Mouse (Mus musculus) midbrain, postnatal 0 days (tissue): ENCODE measurements around the gene Rnaseh2a. TPM values are rescaled to one million over a fixed set of nuclear protein-coding genes. Genes with fewer than 3 reads are reported as not detected.
A peak's percentile ranks its signal among the peaks of the same experiment; 100 is the strongest.

Source experiments
- ATAC-seq: fragments of 200-750 bp; cut with Nextera tagmentation; 2 replicates; pipeline ENCODE4 v1.8.0; 2017; ENCODE audit warnings: moderate number of reproducible peaks, mild to moderate bottlenecking, moderate TSS enrichment, moderate library complexity; ENCODE audit not compliant: low FRiP score
- DNase-seq: peaks from one replicate; pipeline ENCODE4 v3.0.0-alpha.2; 2015; ENCODE audit warnings: low spot score
- H3K27ac ChIP-seq: fragments of 300-500 bp; sonication (generic); 2 replicates; pipeline ENCODE4 v1.5.1; 2014; ENCODE audit warnings: low read depth, mild to moderate bottlenecking, low read length, mixed read lengths
- H3K27me3 ChIP-seq: fragments of 300-500 bp; sonication (generic); 2 replicates; pipeline ENCODE4 v1.6.1; 2014; ENCODE audit warnings: low read length, control low read depth, mixed read lengths; ENCODE audit not compliant: insufficient read depth
- H3K36me3 ChIP-seq: fragments of 300-500 bp; sonication (generic); 2 replicates; pipeline ENCODE4 v1.6.1; 2014; ENCODE audit warnings: low read length, control low read depth, mixed read lengths; ENCODE audit not compliant: insufficient read depth
- H3K4me1 ChIP-seq: fragments of 300-500 bp; sonication (generic); 2 replicates; pipeline ENCODE4 v1.6.1; 2014; ENCODE audit warnings: mild to moderate bottlenecking, control low read depth, antibody characterized with exemption, low read length, mixed read lengths; ENCODE audit not compliant: insufficient read depth
- H3K4me2 ChIP-seq: fragments of 300-500 bp; sonication (generic); 2 replicates; pipeline ENCODE4 v1.6.1; 2014; ENCODE audit warnings: low read depth, mild to moderate bottlenecking, low read length, mixed read lengths; ENCODE audit not compliant: poor library complexity, severe bottlenecking
- H3K4me3 ChIP-seq: fragments of 300-500 bp; sonication (generic); 2 replicates; pipeline ENCODE4 v1.5.1; 2014; ENCODE audit warnings: low read depth, mild to moderate bottlenecking, low read length, moderate library complexity
- H3K9ac ChIP-seq: fragments of 300-500 bp; sonication (generic); replicated peaks from 2 replicates; pipeline ENCODE4 v1.6.1; 2014; ENCODE audit warnings: mild to moderate bottlenecking, low read length, moderate library complexity, mixed read lengths; ENCODE audit not compliant: poor library complexity, severe bottlenecking
- H3K9me3 ChIP-seq: fragments of 300-500 bp; sonication (generic); 2 replicates; pipeline ENCODE4 v1.6.1; 2016; ENCODE audit warnings: low read length, control low read depth
- CTCF ChIP-seq: IDR thresholded peaks from 2 replicates; pipeline ENCODE4 v1.5.1; 2016; ENCODE audit warnings: antibody characterized with exemption, mild to moderate bottlenecking
- WGBS: fragments of 180-500 bp; shearing (Covaris S2); extraction: QIAGEN DNeasy Blood & Tissue Kit; methylation state at CpG from one replicate; pipeline ENCODE4 v1.1.7; 2014; 5-methylcytosine and 5-hydroxymethylcytosine counted together
- polyA plus RNA-seq: library from polyadenylated mRNA; unstranded; fragments of >200 nt; fragmentation: Nextera tagmentation; extraction: Ambion mirVana; gene quantifications from 2 replicates; pipeline ENCODE4 v1.2.1, GENCODE M21; 2015
- total RNA-seq: library from RNA; depleted of rRNA; stranded (reverse); fragments of >200 nt; gene quantifications from 2 replicates; pipeline ENCODE4 v1.2.3, GENCODE M21; 2014

Rnaseh2a gene
- total and polyA plus RNA-seq, 2 experiments from 2014 or later, result 36.5 to 48.9 TPM

DNA sequence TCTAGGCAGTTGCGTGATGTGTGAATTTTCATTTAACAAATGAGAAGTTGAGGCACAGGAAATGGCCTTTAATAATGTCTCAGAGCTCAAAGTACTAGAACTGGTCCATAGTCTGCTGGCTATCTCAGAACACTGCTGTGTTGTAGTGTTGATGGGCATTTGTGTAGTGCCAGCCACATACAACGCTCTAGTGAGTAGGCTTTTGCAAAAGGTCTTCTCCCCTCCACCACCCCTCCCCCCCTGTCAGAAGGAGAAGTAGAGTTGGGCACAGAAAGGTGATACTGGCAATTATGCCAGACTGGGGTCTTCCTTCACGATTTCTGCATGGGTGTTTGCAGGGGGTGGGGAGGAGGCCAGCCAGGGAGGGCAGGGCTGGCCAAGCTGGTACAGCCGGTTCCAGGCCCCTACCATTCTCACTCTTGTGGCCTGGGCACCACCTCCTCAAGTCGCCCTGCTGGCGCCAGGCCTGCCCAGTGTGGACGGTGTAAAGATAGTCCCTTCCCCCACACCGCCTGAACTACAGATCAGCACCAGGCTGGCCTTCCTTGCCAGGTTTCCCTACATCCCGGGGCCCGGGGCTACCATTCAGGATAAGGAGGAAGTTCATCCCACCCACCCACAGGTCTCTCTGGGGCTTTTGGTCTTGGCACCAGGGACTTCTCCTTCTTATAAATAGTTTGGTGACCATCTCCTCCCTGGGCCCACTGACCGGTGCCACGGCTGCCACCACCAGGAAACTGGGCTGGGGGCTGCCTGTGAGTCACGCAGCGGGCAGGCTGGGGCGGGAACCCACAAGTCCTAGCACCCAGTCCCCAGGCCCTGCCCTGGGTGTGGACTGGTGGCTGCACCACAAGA is 12.3 kb upstream of the Rnaseh2a start:
- Histone ChIP-seq H3K4me3 (no peak overlapping the region), H3K27me3 (no peaks in the 10 kb centered on the region), H3K4me1 (peaks cover 24% of the 10 kb centered on the region), H3K9ac (no peak overlapping the region), H3K9me3 (no peaks in the 10 kb centered on the region), H3K36me3 (no peaks in the 10 kb centered on the region), H3K27ac (no peak overlapping the region), H3K4me2 (no peak overlapping the region)
- no peak for TF ChIP-seq CTCF
- WGBS, result 85% methylated on average over 15 of the region's 15 CpGs
- no peak for DNase-seq
- no peak for ATAC-seq

- DNase-seq, result peak; percentile 67
- ATAC-seq, result no peak
- no peak for TF ChIP-seq CTCF
- Histone ChIP-seq H3K9ac (no peak overlapping the region), H3K36me3 (no peaks in the 10 kb centered on the region), H3K4me2 (peak overlapping the region; percentile 100; the same call in 1 of the 2 replicates), H3K27ac (0 out of 2 replicates have a peak overlapping the region, but pooled peaks have one; percentile 18), H3K9me3 (no peaks in the 10 kb centered on the region), H3K27me3 (no peaks in the 10 kb centered on the region), H3K4me3 (no peak overlapping the region), H3K4me1 (peaks cover 30% of the 10 kb centered on the region)
- WGBS, result 29% methylated on average over 11 of the region's 11 CpGs
These were observed 11.2 kb upstream of the Rnaseh2a start for GRCm38 (mm10) chr8:84980622-84981358.

DNA sequence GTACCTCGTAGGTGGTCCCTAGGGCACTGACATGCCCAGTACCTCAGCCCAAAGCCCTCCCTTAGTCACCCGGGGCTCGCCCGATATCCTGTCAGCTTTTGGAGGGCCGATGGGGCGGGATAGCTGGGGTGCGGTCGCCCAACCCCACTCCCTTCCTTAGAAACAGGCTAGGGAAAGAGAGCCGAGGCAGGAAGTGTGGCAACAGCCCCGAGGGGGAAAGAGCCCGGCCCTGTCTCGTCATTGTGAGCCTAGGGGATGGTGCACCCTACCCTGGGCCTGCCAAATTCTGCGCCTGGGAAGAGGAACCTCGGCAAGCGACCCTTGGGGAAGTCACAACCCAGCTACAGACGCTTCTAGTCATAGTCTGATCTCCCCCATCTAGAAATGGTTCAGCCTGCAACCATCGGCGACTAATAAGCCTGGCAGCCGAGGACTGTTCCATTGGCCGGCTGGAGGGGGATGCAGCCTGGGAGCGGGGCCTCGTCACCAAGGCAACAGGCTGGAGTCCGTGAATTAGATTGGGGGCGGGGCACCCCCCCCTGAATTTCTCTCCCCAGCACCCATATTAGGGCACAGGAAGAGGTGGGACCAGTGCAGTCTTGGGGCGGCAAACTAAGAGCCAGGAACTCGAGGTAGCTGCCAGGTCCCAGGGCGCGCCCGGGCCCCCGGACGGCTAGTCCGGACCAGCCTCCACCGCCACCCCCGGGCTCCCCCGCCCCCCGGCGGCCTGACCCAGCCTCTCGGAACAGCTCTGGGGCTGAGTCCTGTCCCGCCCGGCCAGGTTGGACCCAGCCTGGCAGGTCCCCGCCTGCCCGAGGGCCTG is 10.2 kb upstream of the Rnaseh2a start:
- Histone ChIP-seq H3K36me3 (no peaks in the 10 kb centered on the region), H3K4me3 (peak overlapping the region; percentile 35), H3K27me3 (no peaks in the 10 kb centered on the region), H3K4me1 (peaks cover 28% of the 10 kb centered on the region), H3K9me3 (no peaks in the 10 kb centered on the region), H3K9ac (peak overlapping the region; percentile 51), H3K4me2 (peak overlapping the region; percentile 100), H3K27ac (peak overlapping the region; percentile 51; the same call in 1 of the 2 replicates)
- ATAC-seq (peak; percentile 34), DNase-seq (peak; percentile 93)
- no peak for TF ChIP-seq CTCF
- WGBS, result 2% methylated on average over 36 of the region's 42 CpGs

DNA sequence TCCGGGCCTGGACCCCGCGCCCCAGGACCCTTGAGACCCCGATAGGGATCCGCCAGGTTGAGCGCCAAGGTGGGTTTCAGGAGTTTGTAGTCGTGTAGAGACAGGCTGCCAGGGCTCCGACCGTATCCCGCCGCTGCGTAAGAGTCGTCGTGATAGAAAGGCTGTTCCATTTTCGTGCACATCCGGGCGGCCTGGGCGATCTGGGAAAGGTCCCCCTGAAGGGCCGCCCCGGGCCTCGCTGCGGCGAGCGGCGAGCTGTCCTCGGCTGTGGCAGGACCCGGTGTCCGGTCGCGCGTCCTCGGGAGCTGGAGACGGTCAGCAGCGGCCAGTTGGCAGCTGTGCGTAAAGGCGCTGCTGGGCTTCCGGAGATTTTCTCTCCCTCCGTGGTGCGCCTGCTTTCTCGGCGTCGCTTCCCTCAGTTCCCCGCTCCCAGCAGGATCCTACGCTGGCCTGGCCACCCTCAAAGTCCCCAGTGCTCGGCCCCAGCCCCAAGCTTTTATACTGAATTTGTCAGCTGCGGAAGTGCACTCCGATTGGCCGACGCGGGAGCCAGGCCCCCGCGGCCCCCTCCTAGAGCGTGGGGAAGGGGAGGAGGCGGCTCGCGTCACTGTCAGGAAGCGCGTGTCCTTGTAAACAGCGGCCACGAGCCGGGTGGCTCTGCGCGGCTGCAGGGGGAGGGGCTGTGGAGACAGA is 8.8 kb upstream of the Rnaseh2a start, which contains the start of gene Junb:
Gene Junb (minus strand): TSS at position 471 of the 693 bp plus-strand sequence.
- no peak for TF ChIP-seq CTCF
- under 1% methylated on average over 62 of the region's 63 CpGs for WGBS
- peak; percentile 65 for ATAC-seq

More for the DNA sequence above, 8.8 kb upstream of the Rnaseh2a start, which contains the start of gene Junb:
- peak; percentile 92 for DNase-seq
- Histone ChIP-seq H3K4me3 (peak within 1 kb of the TSS; percentile 56), H3K4me1 (peaks cover 25% of the 10 kb centered on the region), H3K36me3 (peaks cover 1% of the 10 kb centered on the region; the same call in 1 of the 2 replicates), H3K9ac (peak within 1 kb of the TSS; percentile 66), H3K27ac (peak within 1 kb of the TSS; percentile 55), H3K9me3 (no peaks in the 10 kb centered on the region), H3K4me2 (peak within 1 kb of the TSS; percentile 100), H3K27me3 (no peaks in the 10 kb centered on the region)
